Mouse (Mus musculus) limb, embryonic 15.5 days (tissue): ENCODE results near the gene Mypop. TPM values are rescaled to one million over a fixed set of nuclear protein-coding genes. Genes with fewer than 3 reads are reported as not detected.

Experiments used
- ATAC-seq: fragments of 200-750 bp; cut with Nextera tagmentation; 2 replicates; pipeline ENCODE4 v1.8.0; 2017; ENCODE audit warnings: low read depth, moderate TSS enrichment; ENCODE audit not compliant: insufficient number of reproducible peaks, low FRiP score, low TSS enrichment
- H3K27ac ChIP-seq: fragments of 300-500 bp; sonication (generic); 2 replicates; pipeline ENCODE4 v1.5.1; 2015; ENCODE audit warnings: moderate library complexity, mild to moderate bottlenecking, inconsistent platforms
- H3K27me3 ChIP-seq: fragments of 300-500 bp; sonication (generic); 2 replicates; pipeline ENCODE4 v1.6.1; 2015; ENCODE audit warnings: inconsistent platforms
- H3K36me3 ChIP-seq: fragments of 300-500 bp; sonication (generic); 2 replicates; pipeline ENCODE4 v1.6.1; 2015; ENCODE audit warnings: inconsistent platforms
- H3K4me1 ChIP-seq: fragments of 300-500 bp; sonication (generic); 2 replicates; pipeline ENCODE4 v1.6.1; 2015; ENCODE audit warnings: inconsistent platforms
- H3K4me2 ChIP-seq: fragments of 300-500 bp; sonication (generic); 2 replicates; pipeline ENCODE4 v1.6.1; 2015; ENCODE audit warnings: mild to moderate bottlenecking, inconsistent platforms
- H3K4me3 ChIP-seq: fragments of 300-500 bp; sonication (generic); 2 replicates; pipeline ENCODE4 v1.5.1; 2015; ENCODE audit warnings: mild to moderate bottlenecking, inconsistent platforms
- H3K9ac ChIP-seq: fragments of 300-500 bp; sonication (generic); 2 replicates; pipeline ENCODE4 v1.6.1; 2015; ENCODE audit warnings: inconsistent platforms
- H3K9me3 ChIP-seq: fragments of 300-500 bp; sonication (generic); 2 replicates; pipeline ENCODE4 v1.6.1; 2016; ENCODE audit warnings: inconsistent platforms
- WGBS: fragments of 180-500 bp; shearing (Covaris S2); methylation state at CpG from one replicate; pipeline ENCODE4 v1.1.7; 2015; 5-methylcytosine and 5-hydroxymethylcytosine counted together
- polyA plus RNA-seq: library from polyadenylated mRNA; unstranded; fragments of >200 nt; fragmentation: Nextera tagmentation; extraction: Ambion mirVana; gene quantifications from 2 replicates; pipeline ENCODE4 v1.2.1, GENCODE M21; 2015

Gene Mypop
- 5.2 and 5.3 TPM in 2 replicates for polyA plus RNA-seq

- peak within 1 kb of the TSS; percentile 59 for H3K4me3 ChIP-seq
- H3K9me3 ChIP-seq, result no peaks in the 10 kb centered on the region
- peaks cover 36% of the 10 kb centered on the region for H3K4me1 ChIP-seq
- WGBS, result under 1% methylated on average over 36 of the region's 37 CpGs
- peak within 1 kb of the TSS; percentile 91 for H3K27ac ChIP-seq
- ATAC-seq, result peak; percentile 93
- H3K27me3 ChIP-seq, result peaks cover 15% of the 10 kb centered on the region
- peak within 1 kb of the TSS; percentile 89 for H3K4me2 ChIP-seq
- peak within 1 kb of the TSS; percentile 47 for H3K9ac ChIP-seq
- H3K36me3 ChIP-seq, result no peaks in the 10 kb centered on the region
Measured at GRCm38 (mm10) chr7:18990601-18991295, at the start of gene Mypop. Gene Mypop, plus strand, starts transcription at chr7:18991245.

GRCm38 (mm10) chr7:18942376-18942775 lies 48.7 kb upstream of the Mypop start:
- ATAC-seq, result no peak
- Histone ChIP-seq H3K4me2 (no peak overlapping the region), H3K4me1 (no peaks in the 10 kb centered on the region), H3K27me3 (peaks cover 14% of the 10 kb centered on the region; the same call in 1 of the 2 replicates), H3K9ac (no peak overlapping the region), H3K36me3 (no peaks in the 10 kb centered on the region), H3K9me3 (no peaks in the 10 kb centered on the region), H3K4me3 (no peak overlapping the region), H3K27ac (no peak overlapping the region)
- WGBS, result 23% methylated on average over 1 of the region's 1 CpGs

GRCm38 (mm10) chr7:18942815-18943214 lies 48.2 kb upstream of the Mypop start:
- Histone ChIP-seq H3K27ac (no peak overlapping the region), H3K9me3 (no peaks in the 10 kb centered on the region), H3K36me3 (no peaks in the 10 kb centered on the region), H3K4me3 (no peak overlapping the region), H3K4me2 (no peak overlapping the region), H3K27me3 (peaks cover 14% of the 10 kb centered on the region; the same call in 1 of the 2 replicates), H3K4me1 (no peaks in the 10 kb centered on the region), H3K9ac (no peak overlapping the region)
- WGBS, result 52% methylated on average over 9 of the region's 9 CpGs
- ATAC-seq, result no peak

- H3K4me3 ChIP-seq, result no peak overlapping the region
- no peak overlapping the region for H3K4me2 ChIP-seq
- no peaks in the 10 kb centered on the region for H3K36me3 ChIP-seq
- no peaks in the 10 kb centered on the region for H3K9me3 ChIP-seq
- no peak for ATAC-seq
- no peak overlapping the region for H3K27ac ChIP-seq
- WGBS, result 60% methylated on average over 6 of the region's 6 CpGs
- no peak overlapping the region for H3K9ac ChIP-seq
- peaks cover 23% of the 10 kb centered on the region for H3K27me3 ChIP-seq
- H3K4me1 ChIP-seq, result 0 out of 2 replicates have a peak, but pooled peaks cover 2% of the 10 kb centered on the region
Measured at GRCm38 (mm10) chr7:18948151-18948550, 42.9 kb upstream of the Mypop start.

GRCm38 (mm10) chr7:18949781-18950522 lies 41.1 kb upstream of the Mypop start:
- Histone ChIP-seq H3K27me3 (peaks cover 23% of the 10 kb centered on the region), H3K4me1 (0 out of 2 replicates have a peak, but pooled peaks cover 2% of the 10 kb centered on the region)
- ATAC-seq, result no peak

GRCm38 (mm10) chr7:18950523-18951315 lies 40.3 kb upstream of the Mypop start:
- peaks cover 23% of the 10 kb centered on the region for H3K27me3 ChIP-seq
- ATAC-seq, result no peak
- H3K4me2 ChIP-seq, result no peak overlapping the region
- H3K36me3 ChIP-seq, result no peaks in the 10 kb centered on the region
- H3K4me1 ChIP-seq, result 0 out of 2 replicates have a peak, but pooled peaks cover 2% of the 10 kb centered on the region
- no peak overlapping the region for H3K27ac ChIP-seq
- 22% methylated on average over 18 of the region's 18 CpGs for WGBS
- no peaks in the 10 kb centered on the region for H3K9me3 ChIP-seq
- H3K9ac ChIP-seq, result no peak overlapping the region
- no peak overlapping the region for H3K4me3 ChIP-seq

More at GRCm38 (mm10) chr7:18949781-18950522, 41.1 kb upstream of the Mypop start:
- Histone ChIP-seq H3K36me3 (no peaks in the 10 kb centered on the region), H3K9me3 (no peaks in the 10 kb centered on the region), H3K4me2 (no peak overlapping the region), H3K9ac (no peak overlapping the region), H3K27ac (no peak overlapping the region), H3K4me3 (no peak overlapping the region)
- WGBS, result 39% methylated on average over 12 of the region's 12 CpGs

GRCm38 (mm10) chr7:18951397-18951796 lies 39.6 kb upstream of the Mypop start:
- 17% methylated on average over 15 of the region's 15 CpGs for WGBS
- 0 out of 2 replicates have a peak, but pooled peaks cover 2% of the 10 kb centered on the region for H3K4me1 ChIP-seq
- peaks cover 30% of the 10 kb centered on the region for H3K27me3 ChIP-seq
- no peak overlapping the region for H3K4me3 ChIP-seq
- no peak overlapping the region for H3K4me2 ChIP-seq
- no peaks in the 10 kb centered on the region for H3K9me3 ChIP-seq
- no peak overlapping the region for H3K9ac ChIP-seq
- H3K36me3 ChIP-seq, result no peaks in the 10 kb centered on the region
- ATAC-seq, result no peak
- no peak overlapping the region for H3K27ac ChIP-seq

GRCm38 (mm10) chr7:18957569-18958383 lies 33.3 kb upstream of the Mypop start:
- H3K27me3 ChIP-seq, result peaks cover 75% of the 10 kb centered on the region
- H3K9me3 ChIP-seq, result no peaks in the 10 kb centered on the region
- H3K4me1 ChIP-seq, result peaks cover 15% of the 10 kb centered on the region
- 0 out of 2 replicates have a peak, but pooled peaks have one; percentile 63 for ATAC-seq
- H3K9ac ChIP-seq, result peak overlapping the region; percentile 35
- H3K4me3 ChIP-seq, result peak overlapping the region; percentile 56
- H3K36me3 ChIP-seq, result no peaks in the 10 kb centered on the region
- peak overlapping the region; percentile 92 for H3K4me2 ChIP-seq
- WGBS, result 1% methylated on average over 79 of the region's 107 CpGs
- H3K27ac ChIP-seq, result no peak overlapping the region

GRCm38 (mm10) chr7:18958384-18958766 lies 32.7 kb upstream of the Mypop start:
- Histone ChIP-seq H3K27me3 (peaks cover 81% of the 10 kb centered on the region), H3K27ac (no peak overlapping the region), H3K36me3 (no peaks in the 10 kb centered on the region), H3K9me3 (no peaks in the 10 kb centered on the region), H3K4me3 (peak overlapping the region; percentile 56), H3K9ac (peak overlapping the region; percentile 35), H3K4me2 (peak overlapping the region; percentile 92), H3K4me1 (peaks cover 17% of the 10 kb centered on the region)
- WGBS, result under 1% methylated on average over 21 of the region's 21 CpGs
- no peak for ATAC-seq

- Histone ChIP-seq H3K27ac (no peak overlapping the region), H3K36me3 (no peaks in the 10 kb centered on the region), H3K27me3 (peaks cover 90% of the 10 kb centered on the region), H3K4me3 (no peak overlapping the region), H3K4me2 (no peak overlapping the region), H3K9ac (no peak overlapping the region), H3K9me3 (no peaks in the 10 kb centered on the region), H3K4me1 (peaks cover 19% of the 10 kb centered on the region)
- no peak for ATAC-seq
- WGBS, result 44% methylated on average over 8 of the region's 8 CpGs
Measured at GRCm38 (mm10) chr7:18959446-18959845, 31.6 kb upstream of the Mypop start.
